Mouse (Mus musculus) adrenal gland, postnatal 14 days (tissue): ENCODE measurements around the gene Zfp146. TPM values are rescaled to one million over a fixed set of nuclear protein-coding genes. Genes with fewer than 3 reads are reported as not detected.

Experiments
- DNase-seq: peaks from one replicate; pipeline ENCODE4 v3.0.0; 2021; ENCODE audit warnings: mixed read lengths
- long read RNA-seq, 2 experiments: library from polyadenylated mRNA; stranded (forward); transcript quantifications; one replicate each; pipeline ENCODE4 v2.0.0; 2021
- total RNA-seq: library from RNA; stranded (reverse); gene quantifications from 2 replicates; pipeline ENCODE4 v1.2.3, GENCODE M21; 2021

The Zfp146 gene
- 57.8 and 63.1 TPM in 2 replicates for total RNA-seq
- long read RNA-seq, experiment 1, partial matches to known transcripts: 1 of 2 reads
- long read RNA-seq, experiment 1, other reads (novel, unspliced or antisense): 1 of 2 reads
- long read RNA-seq, experiment 2, partial matches to known transcripts: 0 of 1 reads
- long read RNA-seq, experiment 2, other reads (novel, unspliced or antisense): 0 of 1 reads

- peak; percentile 94 for DNase-seq
Measured at GRCm38 (mm10) chr7:30169583-30170282, at the start of gene Zfp146. Zfp146 (minus strand) TSS chr7:30169750.

GRCm38 (mm10) chr7:30217277-30217676 is 47.7 kb upstream of the Zfp146 start:
- no peak for DNase-seq

- peak; percentile 89 for DNase-seq
Measured at GRCm38 (mm10) chr7:30216723-30217151, 47.2 kb upstream of the Zfp146 start.

- DNase-seq: peak; percentile 5
Measured at GRCm38 (mm10) chr7:30215875-30216274, 46.3 kb upstream of the Zfp146 start.

GRCm38 (mm10) chr7:30213881-30214280 is 44.3 kb upstream of the Zfp146 start:
- peak; percentile 48 for DNase-seq

- DNase-seq: peak; percentile 2
Measured at GRCm38 (mm10) chr7:30211025-30211424, 41.5 kb upstream of the Zfp146 start.

- peak; percentile 1 for DNase-seq
Measured at GRCm38 (mm10) chr7:30206364-30206763, 36.8 kb upstream of the Zfp146 start.

GRCm38 (mm10) chr7:30205383-30205782 is 35.8 kb upstream of the Zfp146 start:
- peak; percentile 79 for DNase-seq

GRCm38 (mm10) chr7:30204380-30204779 is 34.8 kb upstream of the Zfp146 start:
- peak; percentile 56 for DNase-seq

GRCm38 (mm10) chr7:30202895-30203690 is 33.5 kb upstream of the Zfp146 start:
- peak; percentile 83 for DNase-seq

GRCm38 (mm10) chr7:30200661-30201060 is 31.1 kb upstream of the Zfp146 start:
- peak; percentile 1 for DNase-seq

- peak; percentile 35 for DNase-seq
Measured at GRCm38 (mm10) chr7:30200200-30200599, 30.6 kb upstream of the Zfp146 start.

- no peak for DNase-seq
Measured at GRCm38 (mm10) chr7:30199498-30200139, 30.1 kb upstream of the Zfp146 start.

GRCm38 (mm10) chr7:30198481-30198971 is 29.0 kb upstream of the Zfp146 start, which contains the start of gene Capns1:
Capns1 (minus strand) TSS chr7:30198811.
- DNase-seq: peak; percentile 79

GRCm38 (mm10) chr7:30197592-30198129 is 28.1 kb upstream of the Zfp146 start:
- DNase-seq: no peak

- peak; percentile 66 for DNase-seq
Measured at GRCm38 (mm10) chr7:30196171-30196570, 26.6 kb upstream of the Zfp146 start.

GRCm38 (mm10) chr7:30195461-30195860 is 25.9 kb upstream of the Zfp146 start:
- DNase-seq: peak; percentile 33

- peak; percentile 99 for DNase-seq
Measured at GRCm38 (mm10) chr7:30194884-30195283, 25.3 kb upstream of the Zfp146 start.

- DNase-seq: peak; percentile 74
Measured at GRCm38 (mm10) chr7:30194101-30194831, 24.7 kb upstream of the Zfp146 start.

- peak; percentile 88 for DNase-seq
Measured at GRCm38 (mm10) chr7:30193581-30194100, 24.1 kb upstream of the Zfp146 start.

- DNase-seq: no peak
Measured at GRCm38 (mm10) chr7:30193013-30193412, 23.5 kb upstream of the Zfp146 start.
